Mouse (Mus musculus) gastrocnemius, postnatal 4 days (tissue): Measurements from ENCODE around the gene Adam34. TPM values are rescaled to one million over a fixed set of nuclear protein-coding genes. Genes with fewer than 3 reads are reported as not detected.
"Not testable (repeated sequence)": the region's sequence is repeated elsewhere in the genome, so short reads cannot be mapped to it uniquely, and the experiment has no call there.

Experiments used
- DNase-seq, 2 experiments: peaks; one replicate each; pipeline ENCODE4 v3.0.0; 2021 to 2022; ENCODE audit warnings: low spot score in 2 of 2, mixed read lengths in 2 of 2
- long read RNA-seq, 2 experiments: library from polyadenylated mRNA; stranded (forward); transcript quantifications; one replicate each; pipeline ENCODE4 v2.0.0; 2021
- total RNA-seq, 2 experiments: library from RNA; stranded (reverse); gene quantifications; 2 replicates each; pipeline ENCODE4 v1.2.3; 2021

The Adam34 gene
- total RNA-seq, result not detected
- long read RNA-seq, experiment 1, result 0 reads
- long read RNA-seq, experiment 2, result 0 reads

GRCm38 (mm10) chr8:43709949-43710348, at the start of gene Adam34:
Gene Adam34 (minus strand): TSS chr8:43710049.
- DNase-seq, result no peak

- no peak for DNase-seq
Observed at GRCm38 (mm10) chr8:43627176-43627575, 82.7 kb downstream of the Adam34 start, which contains the start of gene Gm5346. Gene Gm5346 (minus strand): TSS chr8:43627276.

- DNase-seq, result no peak
Observed at GRCm38 (mm10) chr8:43616046-43616445, 93.8 kb downstream of the Adam34 start.

- DNase-seq, result not testable (repeated sequence)
Observed at GRCm38 (mm10) chr8:43603657-43604056, 106.2 kb downstream of the Adam34 start.

- not testable (repeated sequence) for DNase-seq
Observed at GRCm38 (mm10) chr8:43603166-43603565, 106.7 kb downstream of the Adam34 start.

Other genes with a start within 250 kb of the Adam34 start
- gene Adam26b, start 181.9 kb downstream of the Adam34 start, total RNA-seq, result not detected
- gene Adam26a, start 133.3 kb downstream of the Adam34 start, total RNA-seq, result not detected
- gene Gm5346, start 82.8 kb downstream of the Adam34 start, total RNA-seq, result not detected